Mouse (Mus musculus): ENCODE measurements around the gene Atp1a4.
A peak's percentile ranks its signal among the peaks of the same experiment; 100 is the strongest.

The Atp1a4 gene

GRCm38 (mm10) chr1:172219451-172220406 lies 38.5 kb downstream of the Atp1a4 start, which contains the start of gene Casq1:
Casq1 (minus strand) TSS chr1:172219868.
- DNase-seq (ENCODE audit: low spot score in 2 of 2) = no peak

- DNase-seq (ENCODE audit: low spot score in 2 of 2) = no peak
These were observed 39.9 kb downstream of the Atp1a4 start for GRCm38 (mm10) chr1:172218164-172218910.

- DNase-seq (ENCODE audit: low spot score in 2 of 2) = peak; percentile 89 to 95
These were observed 41.1 kb downstream of the Atp1a4 start for GRCm38 (mm10) chr1:172217148-172217547.

GRCm38 (mm10) chr1:172214748-172215147 lies 43.5 kb downstream of the Atp1a4 start:
- no peak for DNase-seq (ENCODE audit: low spot score in 2 of 2)

GRCm38 (mm10) chr1:172213771-172214170 lies 44.4 kb downstream of the Atp1a4 start:
- DNase-seq (ENCODE audit: low spot score in 2 of 2) = no peak

- DNase-seq (ENCODE audit: low spot score in 2 of 2) = no peak
These were observed 45.4 kb downstream of the Atp1a4 start for GRCm38 (mm10) chr1:172212776-172213175.

GRCm38 (mm10) chr1:172207111-172207584 lies 51.1 kb downstream of the Atp1a4 start:
- no peak for DNase-seq (ENCODE audit: low spot score in 2 of 2)

- peak; percentile 74 to 85 for DNase-seq (ENCODE audit: low spot score in 2 of 2)
These were observed 51.9 kb downstream of the Atp1a4 start, which contains the start of gene Pea15a for GRCm38 (mm10) chr1:172206141-172206917. Pea15a (minus strand) TSS chr1:172206804.

- DNase-seq (ENCODE audit: low spot score in 2 of 2) = no peak
These were observed 52.5 kb downstream of the Atp1a4 start for GRCm38 (mm10) chr1:172205741-172206087.

- DNase-seq (ENCODE audit: low spot score in 2 of 2) = no peak
These were observed 53.1 kb downstream of the Atp1a4 start for GRCm38 (mm10) chr1:172204814-172205740.

GRCm38 (mm10) chr1:172204033-172204813 lies 54.0 kb downstream of the Atp1a4 start:
- no peak for DNase-seq (ENCODE audit: low spot score in 2 of 2)

- no peak for DNase-seq (ENCODE audit: low spot score in 2 of 2)
These were observed 54.6 kb downstream of the Atp1a4 start for GRCm38 (mm10) chr1:172203566-172203965.

GRCm38 (mm10) chr1:172202894-172203522 lies 55.2 kb downstream of the Atp1a4 start:
- no peak for DNase-seq (ENCODE audit: low spot score in 2 of 2)

GRCm38 (mm10) chr1:172201967-172202880 lies 56.0 kb downstream of the Atp1a4 start:
- peak; percentile 47 to 51 for DNase-seq (ENCODE audit: low spot score in 2 of 2)

GRCm38 (mm10) chr1:172200871-172201447 lies 57.3 kb downstream of the Atp1a4 start:
- DNase-seq (ENCODE audit: low spot score in 2 of 2) = no peak

GRCm38 (mm10) chr1:172200161-172200560 lies 58.1 kb downstream of the Atp1a4 start:
- DNase-seq (ENCODE audit: low spot score in 2 of 2) = peak; percentile 49 to 55

GRCm38 (mm10) chr1:172198996-172199395 lies 59.2 kb downstream of the Atp1a4 start:
- no peak for DNase-seq (ENCODE audit: low spot score in 2 of 2)

- no peak for DNase-seq (ENCODE audit: low spot score in 2 of 2)
These were observed 59.9 kb downstream of the Atp1a4 start for GRCm38 (mm10) chr1:172198316-172198715.
